Mouse (Mus musculus): ENCODE results near the gene Brix1.

GRCm38 (mm10) chr15:10469641-10470150 is 16.1 kb downstream of the Brix1 start:
- no peak for TF ChIP-seq POLR2A (IDR thresholded peaks at IDR 0.05; ENCODE audit: low read depth, low read length)
- no peak for TF ChIP-seq CTCF (conservative IDR thresholded peaks at IDR 0.05; ENCODE audit: insufficient read depth, insufficient read length, low read depth, low read length)
